Mouse (Mus musculus) layer of hippocampus, adult 9-11 months (tissue): Measurements from ENCODE around the gene Mrgpre.

Source experiments
- DNase-seq: peaks from one replicate; pipeline ENCODE4 v3.0.0; 2022

Gene Mrgpre

GRCm38 (mm10) chr7:143738194-143738593, 46.1 kb downstream of the Mrgpre start:
- no peak for DNase-seq

DNA sequence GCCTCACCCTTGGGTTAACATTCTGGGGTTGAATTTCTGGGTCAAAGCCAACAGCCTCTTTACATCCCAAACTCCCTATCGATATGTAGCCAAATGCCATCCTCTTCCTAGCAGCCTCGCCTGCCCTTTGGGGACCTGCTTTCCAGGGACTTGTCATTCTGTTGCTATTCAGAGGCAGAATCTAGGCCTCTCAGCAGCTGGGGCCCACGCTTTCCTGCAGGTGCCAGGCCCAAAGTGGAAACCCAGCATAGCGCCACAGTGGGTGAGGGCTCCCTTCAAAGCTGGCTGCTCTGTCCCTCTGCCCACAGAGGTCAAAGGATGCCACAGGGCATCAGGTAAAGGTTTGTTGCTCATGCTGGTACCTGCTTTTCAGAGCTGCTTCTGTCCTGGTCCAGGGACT, 50.6 kb downstream of the Mrgpre start:
- no peak for DNase-seq

- DNase-seq, result no peak
These were observed 54.4 kb downstream of the Mrgpre start for GRCm38 (mm10) chr7:143729886-143730285.
